Mouse (Mus musculus) ES-E14 (cell line): ENCODE measurements around the gene Socs2.

ENCODE experiments used
- CHD2 ChIP-seq: IDR thresholded peaks from 2 replicates; pipeline ENCODE4 v1.6.1; 2014; ENCODE audit warnings: mild to moderate bottlenecking, low read depth, low read length, inconsistent platforms
- HCFC1 ChIP-seq: IDR thresholded peaks from 2 replicates; pipeline ENCODE4 v1.6.1; 2012; ENCODE audit warnings: low read length, inconsistent platforms, borderline replicate concordance; ENCODE audit not compliant: insufficient read depth
- MAFK ChIP-seq: IDR thresholded peaks from 2 replicates; pipeline ENCODE4 v1.6.1; 2014; ENCODE audit warnings: mild to moderate bottlenecking, low read depth, low read length, inconsistent platforms; ENCODE audit not compliant: insufficient read depth
- ZC3H11A ChIP-seq: IDR thresholded peaks from 2 replicates; pipeline ENCODE4 v1.6.1; 2012; ENCODE audit warnings: low read depth, mild to moderate bottlenecking, inconsistent platforms, low read length, borderline replicate concordance
- ZNF384 ChIP-seq: IDR thresholded peaks from 2 replicates; pipeline ENCODE4 v1.6.1; 2012; ENCODE audit warnings: low read depth, low read length, inconsistent platforms

DNA sequence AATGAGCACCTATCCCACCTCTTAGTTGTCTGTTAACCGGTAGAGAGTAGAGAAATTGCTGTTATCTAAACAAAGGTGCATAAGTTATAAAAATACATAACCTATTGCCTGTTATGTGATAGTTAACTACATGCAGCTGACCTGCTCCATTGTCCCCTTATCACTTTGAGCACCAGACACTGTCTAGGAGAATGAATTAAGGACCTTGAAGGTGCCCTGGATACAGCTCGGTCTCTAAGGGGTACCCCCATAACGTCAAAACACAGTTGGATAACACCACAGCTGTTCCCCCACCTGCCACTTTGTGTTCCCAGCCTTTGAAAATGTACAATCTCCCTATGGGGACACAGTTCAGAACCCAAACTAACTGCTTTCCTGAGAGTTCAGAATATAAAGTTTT lies 68.5 kb downstream of the Socs2 start:
- TF ChIP-seq ZC3H11A (no peak), MAFK (no peak), ZNF384 (no peak), HCFC1 (no peak), CHD2 (no peak)
